Mouse (Mus musculus) mouse trophoblast stem cell (cell line): ENCODE measurements around the gene H2-M10.5.
"Not testable (repeated sequence)": the region's sequence is repeated elsewhere in the genome, so short reads cannot be mapped to it uniquely, and the experiment has no call there.

Experiments
- in situ Hi-C, 2 experiments: fragments of 300-500 bp; cut with MseI, MboI; formaldehyde crosslinking; loops; 2 replicates in 1 of 2; 3 replicates in 1 of 2; pipeline ENCODE4 v1.15.1; 2025

The H2-M10.5 gene

GRCm38 (mm10) chr17:36772610-36773009 is at the start of gene H2-M10.5:
TSS of gene H2-M10.5 (plus strand) at chr17:36772910.
- in situ Hi-C loops: not testable (repeated sequence)

GRCm38 (mm10) chr17:36726046-36726445 is 46.7 kb upstream of the H2-M10.5 start:
- in situ Hi-C loops: loop anchor here in 1 of 2 experiments (5.0 kb wide), 1 partner anchor 369 kb away; no protein-coding TSS in a partner anchor

GRCm38 (mm10) chr17:36763816-36764215 is 8.9 kb upstream of the H2-M10.5 start:
- in situ Hi-C loops: loop anchor here in 1 of 2 experiments (10.0 kb wide), 1 partner anchor 379 kb away; no protein-coding TSS in a partner anchor

- in situ Hi-C loops: loop anchor here in 1 of 2 experiments (10.0 kb wide), 1 partner anchor 379 kb away; no protein-coding TSS in a partner anchor
Observed at GRCm38 (mm10) chr17:36764244-36764643, 8.5 kb upstream of the H2-M10.5 start.

GRCm38 (mm10) chr17:36765403-36765802 is 7.3 kb upstream of the H2-M10.5 start:
- in situ Hi-C loops: loop anchor here in 1 of 2 experiments (10.0 kb wide), 1 partner anchor 381 kb away; no protein-coding TSS in a partner anchor

- in situ Hi-C loops: no loop called here
Observed at GRCm38 (mm10) chr17:36781533-36781932, 8.8 kb downstream of the H2-M10.5 start.

GRCm38 (mm10) chr17:36786483-36786886 is 13.8 kb downstream of the H2-M10.5 start:
- in situ Hi-C loops: not testable (repeated sequence)

- in situ Hi-C loops: no loop called here
Observed at GRCm38 (mm10) chr17:36788351-36788750, 15.6 kb downstream of the H2-M10.5 start.

- in situ Hi-C loops: not testable (repeated sequence)
Observed at GRCm38 (mm10) chr17:36788801-36789200, 16.1 kb downstream of the H2-M10.5 start.

- in situ Hi-C loops: no loop called here
Observed at GRCm38 (mm10) chr17:36799493-36799892, 26.8 kb downstream of the H2-M10.5 start.

- in situ Hi-C loops: loop anchor here in 1 of 2 experiments (10.0 kb wide), 1 partner anchor 435 kb away; the partner anchor contains the start of gene H2-M10.3
Observed at GRCm38 (mm10) chr17:36799921-36800462, 27.3 kb downstream of the H2-M10.5 start.

GRCm38 (mm10) chr17:36811871-36812270 is 39.2 kb downstream of the H2-M10.5 start, which contains the start of gene H2-M10.6:
TSS of gene H2-M10.6 (plus strand) at chr17:36812171.
- in situ Hi-C loops: no loop called here

GRCm38 (mm10) chr17:36824005-36824404 is 51.3 kb downstream of the H2-M10.5 start:
- in situ Hi-C loops: no loop called here

- in situ Hi-C loops: no loop called here
Observed at GRCm38 (mm10) chr17:36825525-36825924, 52.8 kb downstream of the H2-M10.5 start.
